Mouse (Mus musculus): Measurements from ENCODE around the gene Nptn. TPM values are rescaled to one million over a fixed set of nuclear protein-coding genes. Genes with fewer than 3 reads are reported as not detected.

Gene Nptn
- polyA plus RNA-seq, 1 experiment from 2014 or later, result 258 TPM

DNA sequence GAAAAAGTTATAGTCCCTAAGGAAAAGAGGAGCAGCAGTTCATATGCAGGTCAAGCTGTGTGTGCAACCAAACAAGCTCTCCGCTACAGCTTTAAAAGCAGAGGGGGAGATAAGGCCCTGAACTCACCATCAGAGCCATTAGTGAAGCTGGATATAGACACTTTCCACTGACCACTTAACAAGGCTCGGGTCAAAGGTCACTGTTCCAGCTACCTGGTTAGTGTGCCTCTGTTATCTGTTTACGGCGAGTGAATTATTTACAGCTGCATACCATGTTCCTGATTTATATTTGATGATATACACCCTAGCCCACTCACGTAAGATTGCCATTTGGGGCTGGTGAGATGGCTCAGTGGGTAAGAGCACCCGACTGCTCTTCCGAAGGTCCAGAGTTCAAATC is 109.4 kb downstream of the Nptn start:
- Histone ChIP-seq H3K4me2 (ENCODE audit: low read length) (no peak overlapping the region), H3K4me3 (ENCODE audit: low read length) (no peak overlapping the region), H3K4me1 (ENCODE audit: control insufficient read depth, insufficient read depth, low read depth, low read length) (no peaks in the 10 kb centered on the region), H3K27ac (ENCODE audit: low read depth, low read length) (no peak overlapping the region), H3K27me3 (replicated peaks; ENCODE audit: control insufficient read depth, insufficient read depth, low read length) (no peaks in the 10 kb centered on the region), H3K9me3 (ENCODE audit: control insufficient read depth, low read length) (0 out of 2 replicates have a peak, but pooled peaks cover 3% of the 10 kb centered on the region), H3K9ac (ENCODE audit: low read depth, low read length) (no peak overlapping the region), H3K36me3 (ENCODE audit: control insufficient read depth, insufficient read depth, low read length) (no peaks in the 10 kb centered on the region)
- ATAC-seq, result no peak
- 92% methylated on average over 7 of the region's 7 CpGs for WGBS

DNA sequence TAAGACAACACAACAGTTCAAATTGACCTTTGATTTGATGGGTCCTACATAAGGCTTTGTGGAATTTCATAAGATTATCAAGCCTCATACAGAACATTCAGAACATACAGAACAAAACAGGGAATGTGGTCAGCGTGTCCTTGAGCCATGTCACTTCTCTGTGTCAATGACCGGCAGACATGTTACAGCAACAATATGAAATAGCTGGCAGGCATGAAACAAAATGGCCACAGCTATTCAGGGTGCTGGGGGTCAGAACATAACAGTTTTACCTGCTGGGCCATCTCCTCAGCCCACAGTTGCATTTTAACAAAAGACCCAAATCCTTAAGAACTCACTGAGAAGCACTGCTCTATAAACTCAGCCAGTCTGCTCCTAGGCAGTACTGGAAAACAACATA is 116.4 kb downstream of the Nptn start:
- WGBS, result 90% methylated on average over 2 of the region's 2 CpGs

DNA sequence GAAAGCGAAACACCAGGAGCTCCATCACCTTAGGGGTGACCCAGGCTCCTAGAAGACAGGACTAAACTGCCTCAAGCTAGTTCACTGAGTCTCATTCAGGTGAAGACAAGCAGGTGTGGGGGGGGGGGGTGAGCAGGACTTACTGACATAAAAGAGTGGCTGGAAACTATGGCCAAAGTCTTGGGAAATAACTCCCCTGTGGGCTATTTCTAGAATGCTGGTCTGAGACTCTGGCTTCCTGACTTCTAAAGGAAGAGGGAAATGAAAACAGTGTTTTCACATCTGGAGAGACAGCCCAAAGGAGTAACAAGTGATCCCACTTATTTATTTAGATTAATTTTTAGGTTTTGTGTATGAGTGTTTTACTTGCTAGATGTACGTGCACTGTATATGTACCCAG is 119.7 kb downstream of the Nptn start:
- Histone ChIP-seq H3K36me3 (ENCODE audit: control insufficient read depth, insufficient read depth, low read length) (no peaks in the 10 kb centered on the region), H3K27ac (ENCODE audit: low read depth, low read length) (no peak overlapping the region), H3K9ac (ENCODE audit: low read depth, low read length) (no peak overlapping the region), H3K9me3 (ENCODE audit: control insufficient read depth, low read length) (no peaks in the 10 kb centered on the region), H3K4me3 (ENCODE audit: low read length) (no peak overlapping the region), H3K4me1 (ENCODE audit: control insufficient read depth, insufficient read depth, low read depth, low read length) (no peaks in the 10 kb centered on the region), H3K27me3 (replicated peaks; ENCODE audit: control insufficient read depth, insufficient read depth, low read length) (no peaks in the 10 kb centered on the region), H3K4me2 (ENCODE audit: low read length) (no peak overlapping the region)
- WGBS, result 100% methylated on average over 2 of the region's 2 CpGs
- no peak for ATAC-seq

More for the DNA sequence above, 116.4 kb downstream of the Nptn start:
- no peak for ATAC-seq
- Histone ChIP-seq H3K27ac (ENCODE audit: low read depth, low read length) (no peak overlapping the region), H3K4me1 (ENCODE audit: control insufficient read depth, insufficient read depth, low read depth, low read length) (no peaks in the 10 kb centered on the region), H3K36me3 (ENCODE audit: control insufficient read depth, insufficient read depth, low read length) (no peaks in the 10 kb centered on the region), H3K4me3 (ENCODE audit: low read length) (no peak overlapping the region), H3K27me3 (replicated peaks; ENCODE audit: control insufficient read depth, insufficient read depth, low read length) (no peaks in the 10 kb centered on the region), H3K9me3 (ENCODE audit: control insufficient read depth, low read length) (0 out of 2 replicates have a peak, but pooled peaks cover 3% of the 10 kb centered on the region), H3K4me2 (ENCODE audit: low read length) (no peak overlapping the region), H3K9ac (ENCODE audit: low read depth, low read length) (no peak overlapping the region)

GRCm38 (mm10) chr9:58703766-58704165 is 121.7 kb downstream of the Nptn start:
- Histone ChIP-seq H3K4me3 (ENCODE audit: low read length) (no peak overlapping the region), H3K9ac (ENCODE audit: low read depth, low read length) (no peak overlapping the region), H3K4me1 (ENCODE audit: control insufficient read depth, insufficient read depth, low read depth, low read length) (no peaks in the 10 kb centered on the region), H3K4me2 (ENCODE audit: low read length) (no peak overlapping the region), H3K27me3 (replicated peaks; ENCODE audit: control insufficient read depth, insufficient read depth, low read length) (no peaks in the 10 kb centered on the region), H3K36me3 (ENCODE audit: control insufficient read depth, insufficient read depth, low read length) (no peaks in the 10 kb centered on the region), H3K27ac (ENCODE audit: low read depth, low read length) (no peak overlapping the region), H3K9me3 (ENCODE audit: control insufficient read depth, low read length) (no peaks in the 10 kb centered on the region)
- 88% methylated on average over 7 of the region's 7 CpGs for WGBS
- no peak for ATAC-seq

- H3K27me3 ChIP-seq (replicated peaks; ENCODE audit: control insufficient read depth, insufficient read depth, low read length), result no peaks in the 10 kb centered on the region
- no peak overlapping the region for H3K4me3 ChIP-seq (ENCODE audit: low read length)
- no peaks in the 10 kb centered on the region for H3K4me1 ChIP-seq (ENCODE audit: control insufficient read depth, insufficient read depth, low read depth, low read length)
- no peak overlapping the region for H3K9ac ChIP-seq (ENCODE audit: low read depth, low read length)
- 80% methylated on average over 7 of the region's 7 CpGs for WGBS
- no peak overlapping the region for H3K27ac ChIP-seq (ENCODE audit: low read depth, low read length)
- H3K36me3 ChIP-seq (ENCODE audit: control insufficient read depth, insufficient read depth, low read length), result no peaks in the 10 kb centered on the region
- H3K9me3 ChIP-seq (ENCODE audit: control insufficient read depth, low read length), result no peaks in the 10 kb centered on the region
- no peak overlapping the region for H3K4me2 ChIP-seq (ENCODE audit: low read length)
- ATAC-seq, result no peak
Observed at GRCm38 (mm10) chr9:58706024-58706423, 124.0 kb downstream of the Nptn start.

Other genes with a start within 250 kb of the Nptn start
- gene Tbc1d21, start 211.8 kb upstream of the Nptn start, polyA plus RNA-seq (2015; fragmentation: Nextera tagmentation; extraction: Ambion mirVana), result not detected in 2 replicates
- 8.5 and 9.6 TPM in 2 replicates for gene Insyn1, start 93.6 kb upstream of the Nptn start, polyA plus RNA-seq (2015; fragmentation: Nextera tagmentation; extraction: Ambion mirVana)
- 24.6 and 33.7 TPM in 2 replicates for gene Cd276, start 26.8 kb upstream of the Nptn start, polyA plus RNA-seq (2015; fragmentation: Nextera tagmentation; extraction: Ambion mirVana)
- gene Rec114, start 161.7 kb downstream of the Nptn start, polyA plus RNA-seq (2015; fragmentation: Nextera tagmentation; extraction: Ambion mirVana), result 1.9 and 2.4 TPM in 2 replicates
- 2.8 and 3.5 TPM in 2 replicates for gene Hcn4, start 241.2 kb downstream of the Nptn start, polyA plus RNA-seq (2015; fragmentation: Nextera tagmentation; extraction: Ambion mirVana)

All from hindbrain, embryonic 16.5 days (tissue).